Mouse (Mus musculus) ES-Bruce4 (cell line): ENCODE measurements around the gene Frmd4b.

Source experiments
- CTCF ChIP-seq: IDR thresholded peaks from one replicate; pipeline ENCODE4 v1.8.1; 2011; ENCODE audit warnings: low read depth, low read length
- EP300 ChIP-seq: IDR thresholded peaks from 2 replicates; pipeline ENCODE4 v1.6.1; 2011; ENCODE audit warnings: low read depth, low read length; ENCODE audit not compliant: insufficient read depth
- POLR2A ChIP-seq: IDR thresholded peaks from one replicate; pipeline ENCODE4 v1.8.1; 2011; ENCODE audit warnings: low read length; ENCODE audit not compliant: insufficient read depth

DNA sequence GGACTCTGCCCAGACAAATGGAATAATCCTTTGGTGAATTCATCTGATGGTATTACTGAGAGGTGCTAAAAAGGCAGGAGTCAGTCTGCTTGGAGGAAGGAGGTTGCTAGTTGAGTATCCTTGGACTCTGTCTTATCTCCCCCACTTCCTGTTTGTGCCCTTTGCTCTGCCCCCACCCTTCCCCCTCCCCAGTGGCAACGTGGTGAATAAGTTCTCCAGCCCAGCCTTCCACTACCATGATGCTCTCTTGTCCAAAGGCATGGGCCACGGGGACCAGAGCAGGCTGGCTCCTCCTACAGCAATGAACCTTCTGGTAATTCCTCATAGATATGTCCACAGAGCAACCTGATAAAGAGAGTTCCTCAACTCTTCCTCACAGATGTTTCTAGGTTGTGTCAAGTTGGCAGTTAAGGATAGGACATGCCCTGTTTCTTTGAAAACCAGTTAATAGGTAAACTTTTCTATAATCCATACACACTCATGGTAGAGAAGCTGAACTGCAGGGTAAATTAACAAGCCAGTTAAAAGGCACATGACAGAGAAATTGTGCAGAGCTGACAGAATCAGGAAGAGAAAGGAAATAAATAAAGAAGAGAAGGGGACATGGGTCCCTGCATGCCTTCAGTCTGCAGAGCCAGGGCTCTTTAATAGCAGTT lies 187.5 kb downstream of the Frmd4b start:
- TF ChIP-seq CTCF (no peak), EP300 (no peak), POLR2A (no peak)
